Mouse (Mus musculus) erythroblast, embryonic 14.5 days (primary cell): ENCODE results near the gene Lztfl1.

ENCODE experiments used
- GATA1 ChIP-seq: IDR thresholded peaks from 2 replicates; pipeline ENCODE4 v1.6.1; 2012; ENCODE audit warnings: low read length, inconsistent platforms, mixed read lengths
- TAL1 ChIP-seq: IDR thresholded peaks from 3 replicates; pipeline ENCODE4 v1.6.1; 2012; ENCODE audit warnings: low read length, inconsistent platforms, mixed read lengths

GRCm38 (mm10) chr9:123679198-123679597, 38.3 kb downstream of the Lztfl1 start:
- TF ChIP-seq TAL1: no peak
- no peak for TF ChIP-seq GATA1
